Mouse (Mus musculus) 3T3-L1 (cell line): ENCODE measurements at regions not wholly inside any gene's neighbourhood (a gene's known extent, or its start where the extent isn't known, plus 50 kb on each side); places are given as distances from the start of the nearest gene placed in this dataset.

Experiments
- DNase-seq: peaks from one replicate; pipeline ENCODE4 v3.0.0-alpha.2; 2015; ENCODE audit warnings: low read depth, low spot score

DNA sequence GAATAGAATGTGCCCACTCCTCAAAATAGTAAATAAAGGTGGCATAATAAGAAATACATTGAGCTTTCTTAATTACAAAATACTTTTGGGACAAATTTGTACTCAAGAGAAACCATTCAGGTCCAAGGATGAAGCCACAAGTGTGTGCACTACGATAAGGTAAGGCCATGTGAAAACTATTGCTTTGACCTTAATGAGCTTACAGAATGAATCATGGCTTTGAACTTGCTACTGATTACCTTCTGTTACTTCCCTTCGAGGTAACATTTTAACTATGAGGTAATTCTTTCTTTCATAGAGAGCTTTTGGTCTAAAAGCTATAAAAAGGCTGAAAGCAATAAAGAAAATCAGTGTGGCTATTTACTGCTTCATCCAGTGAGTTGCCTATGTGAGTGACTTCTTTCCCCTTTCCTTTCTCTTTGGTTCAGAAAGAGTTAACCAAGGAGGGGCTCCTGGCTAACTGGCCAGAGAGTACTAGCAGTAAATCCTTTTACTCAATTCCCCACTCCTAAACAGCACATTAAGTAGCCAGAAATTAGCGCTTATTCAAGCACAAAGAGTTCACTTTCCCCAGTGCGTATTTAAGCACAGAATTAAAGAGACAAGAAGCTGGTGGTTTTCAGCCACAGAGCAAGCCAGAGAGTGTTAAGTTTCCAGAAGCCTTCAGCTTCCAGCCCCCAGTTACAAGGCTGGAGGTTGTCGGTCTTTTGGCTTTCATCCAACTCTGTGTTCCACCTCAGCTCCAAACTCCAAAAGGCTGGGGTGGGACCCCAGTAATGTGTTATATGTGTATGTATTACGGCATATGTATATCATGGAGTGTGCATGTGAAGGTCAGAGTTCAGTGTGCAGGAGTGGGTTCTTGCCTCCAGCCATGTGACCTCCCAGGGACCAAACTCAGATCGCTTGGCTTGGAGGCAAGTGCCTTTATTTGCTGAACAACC lies 194.3 kb upstream of the Gm10131 start:
- DNase-seq: no peak

DNA sequence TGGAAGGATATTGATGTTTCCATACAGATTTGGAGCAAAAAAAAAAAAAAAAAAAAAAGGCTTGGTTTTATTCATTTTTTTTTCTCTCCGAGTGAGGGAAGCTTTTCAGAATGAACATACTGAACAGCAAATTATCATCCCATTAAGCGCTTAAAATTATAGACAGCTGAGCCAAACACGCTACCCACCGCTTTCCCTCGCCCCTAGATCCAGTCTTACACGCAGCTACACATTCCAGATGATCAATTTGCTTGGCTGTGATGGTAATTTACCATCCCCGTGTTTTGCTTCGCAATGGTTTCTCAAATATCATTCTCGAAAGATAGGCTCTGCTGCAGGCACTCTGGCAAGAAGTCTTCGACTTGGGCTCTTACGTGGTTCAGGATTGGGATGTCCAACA lies 192.3 kb upstream of the Gm10131 start:
- DNase-seq: no peak

DNA sequence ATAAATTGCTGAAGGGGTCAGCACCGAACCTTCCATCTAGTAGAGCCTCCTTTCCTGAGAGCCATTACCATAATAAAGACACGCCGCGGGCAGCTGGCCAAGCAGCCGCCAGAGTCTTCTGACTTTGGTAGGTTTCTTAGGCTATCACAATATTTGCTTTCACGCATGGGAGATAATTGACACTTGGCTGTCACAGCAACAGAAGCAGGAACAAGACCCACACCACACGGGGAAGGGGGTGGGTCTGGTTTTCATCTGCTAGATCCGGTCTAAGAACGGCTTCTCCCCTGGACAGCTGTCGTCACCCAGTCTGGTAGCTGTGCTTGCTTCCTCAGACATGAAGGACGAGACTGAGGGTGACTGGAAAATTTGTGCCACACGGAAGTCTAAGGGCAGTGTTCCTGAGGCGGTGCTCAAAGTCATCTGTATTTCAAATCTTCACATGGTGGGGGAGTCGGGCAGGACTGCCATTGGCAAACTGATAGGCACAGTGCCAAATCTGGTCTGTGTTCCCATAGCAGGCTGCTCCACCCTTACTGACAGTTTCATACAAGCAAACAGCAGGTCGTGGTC lies 188.9 kb upstream of the Gm10131 start:
- no peak for DNase-seq

DNA sequence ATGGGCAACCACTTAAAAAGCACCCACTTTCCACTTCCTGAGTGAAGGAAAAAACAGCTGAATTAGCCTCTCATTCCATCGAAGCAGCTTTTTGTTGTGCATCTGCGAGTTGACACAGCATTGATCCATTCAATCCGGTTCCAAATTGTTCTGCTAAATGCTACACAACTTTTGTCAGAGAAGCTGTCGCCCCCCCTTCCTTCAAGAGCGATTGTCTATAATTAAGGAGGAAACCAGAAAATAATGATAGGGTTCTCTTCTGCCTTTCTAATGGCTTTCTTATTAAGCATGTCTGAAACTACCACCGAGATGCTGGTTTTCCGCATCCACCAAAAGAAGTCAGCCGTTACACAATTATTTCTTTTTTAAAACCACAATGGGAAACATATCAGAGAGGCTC lies 183.2 kb upstream of the Gm10131 start:
- no peak for DNase-seq

DNA sequence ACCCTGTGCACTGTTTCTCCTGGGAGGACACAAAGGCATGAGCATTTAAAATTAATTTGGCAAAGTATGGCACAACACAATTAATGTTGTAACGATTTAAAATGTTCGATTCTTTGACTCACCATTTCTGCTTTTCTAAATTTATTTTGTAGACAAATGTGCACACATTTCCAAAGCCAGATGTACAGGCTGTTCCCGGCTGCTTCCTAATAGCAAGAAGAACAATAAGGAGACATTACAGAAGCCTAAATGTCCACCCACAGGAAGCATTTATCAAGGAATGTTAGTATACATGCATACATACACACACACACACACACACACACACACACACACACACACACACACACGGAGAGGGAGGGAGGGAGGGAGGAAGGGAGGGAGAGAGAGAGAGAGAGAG lies 179.1 kb upstream of the Gm10131 start:
- no peak for DNase-seq

DNA sequence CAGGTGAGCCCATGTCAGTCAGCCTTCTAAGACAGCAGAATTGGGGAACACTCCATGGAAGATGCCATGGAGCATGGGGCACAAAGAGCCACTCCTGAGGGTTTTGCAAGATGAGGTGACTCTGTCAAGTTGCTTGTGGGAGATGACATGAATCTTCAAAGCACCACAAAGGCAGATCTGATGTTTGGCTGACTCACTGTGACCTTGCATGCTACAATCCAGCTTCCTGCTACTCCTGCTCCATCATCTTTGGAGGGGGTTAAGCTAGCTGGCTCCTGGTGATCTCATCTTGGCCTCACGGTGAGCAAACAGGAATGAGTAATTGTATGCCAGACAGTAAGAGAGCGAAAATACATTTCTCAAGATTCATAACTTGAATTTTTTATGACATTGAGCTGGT lies 176.3 kb upstream of the Gm10131 start:
- DNase-seq: peak; percentile 66

DNA sequence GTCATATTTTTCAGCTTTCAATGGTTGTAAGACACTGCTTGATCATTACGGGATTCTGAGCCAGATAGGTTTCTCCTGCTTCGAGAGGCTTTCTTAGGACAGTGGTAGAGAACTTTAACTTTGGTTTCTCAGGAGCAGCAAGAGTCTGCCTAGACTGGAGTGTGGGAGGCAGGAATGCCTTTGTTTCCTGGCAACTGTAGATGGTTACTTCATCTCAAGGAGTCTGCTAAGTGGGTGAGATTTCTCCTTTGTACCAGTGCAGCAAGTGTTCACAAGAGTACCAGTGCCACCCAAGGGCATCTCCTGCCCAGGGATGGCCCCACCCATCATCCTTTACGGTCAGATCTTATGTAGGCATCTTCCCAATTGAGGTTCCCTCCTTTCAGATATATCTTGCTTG lies 173.0 kb upstream of the Gm10131 start:
- DNase-seq: no peak

DNA sequence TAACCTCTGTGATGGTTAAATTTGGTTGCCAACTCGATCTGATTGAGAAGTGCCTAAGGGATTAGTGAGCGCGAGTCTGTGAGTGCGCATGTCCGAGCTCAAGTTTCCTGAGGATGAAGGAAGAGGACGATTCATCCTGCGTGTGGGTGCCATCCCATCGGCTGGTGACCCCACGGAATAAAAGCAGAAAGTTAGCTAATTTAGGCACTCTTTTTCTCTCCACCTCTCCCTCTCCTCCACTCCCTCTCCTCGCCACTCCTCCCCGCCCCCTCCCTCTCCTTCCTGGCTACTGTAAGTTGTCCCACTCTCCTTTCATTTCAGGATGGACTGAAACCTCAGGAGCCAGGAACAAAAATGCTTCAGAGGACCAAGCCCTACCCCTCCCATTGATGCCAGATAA lies 168.9 kb upstream of the Gm10131 start:
- no peak for DNase-seq

DNA sequence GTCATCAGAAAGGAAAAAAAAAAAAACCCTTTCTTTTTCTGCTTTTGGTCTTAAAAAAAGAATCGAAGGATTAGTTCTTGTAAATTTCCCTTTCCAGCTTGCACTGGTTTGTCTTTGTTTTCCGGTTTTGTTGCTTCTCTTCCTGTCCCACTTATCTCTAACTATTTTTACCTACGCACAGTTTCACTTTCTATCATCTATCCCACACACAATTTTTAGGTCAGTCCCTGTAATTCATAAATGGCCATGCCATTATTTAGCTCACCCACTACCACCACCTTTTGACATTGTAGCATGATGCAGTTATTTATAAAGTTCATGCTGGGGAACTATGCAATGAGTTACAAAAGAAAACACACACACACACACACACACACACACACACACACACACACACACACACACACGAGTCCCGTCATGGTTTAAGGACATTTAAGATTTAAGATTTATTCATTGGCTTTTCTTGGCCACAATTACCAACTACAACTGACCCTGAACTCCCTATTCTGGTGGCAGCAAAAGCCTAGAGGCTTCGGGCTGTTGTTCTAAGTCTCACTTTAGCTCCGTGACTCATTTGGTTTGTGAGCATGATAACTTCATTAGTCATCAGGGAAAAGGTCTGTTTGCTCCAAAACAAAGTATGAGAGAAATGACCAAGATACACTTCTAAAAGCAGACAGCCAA lies 164.6 kb upstream of the Gm10131 start:
- DNase-seq: peak; percentile 91

DNA sequence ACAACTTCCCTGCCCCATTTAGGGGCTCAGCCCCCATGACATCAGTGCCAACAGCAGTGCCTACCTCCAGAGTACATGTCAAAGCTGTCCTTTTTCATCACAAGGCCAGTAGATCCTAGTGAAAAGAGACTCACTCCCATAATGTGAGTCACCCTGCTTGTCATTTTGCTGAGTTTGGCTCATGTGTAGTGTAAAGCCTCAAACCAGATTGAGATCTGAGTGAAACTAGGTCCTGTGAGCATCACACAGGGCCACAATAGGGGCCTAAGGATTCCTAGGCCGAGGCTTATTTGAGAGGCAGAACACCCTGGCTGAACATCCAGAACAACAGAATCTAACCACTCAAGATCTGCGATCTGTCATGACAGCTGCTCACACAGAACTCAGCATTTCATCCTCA lies 163.3 kb upstream of the Gm10131 start:
- DNase-seq: peak; percentile 14

DNA sequence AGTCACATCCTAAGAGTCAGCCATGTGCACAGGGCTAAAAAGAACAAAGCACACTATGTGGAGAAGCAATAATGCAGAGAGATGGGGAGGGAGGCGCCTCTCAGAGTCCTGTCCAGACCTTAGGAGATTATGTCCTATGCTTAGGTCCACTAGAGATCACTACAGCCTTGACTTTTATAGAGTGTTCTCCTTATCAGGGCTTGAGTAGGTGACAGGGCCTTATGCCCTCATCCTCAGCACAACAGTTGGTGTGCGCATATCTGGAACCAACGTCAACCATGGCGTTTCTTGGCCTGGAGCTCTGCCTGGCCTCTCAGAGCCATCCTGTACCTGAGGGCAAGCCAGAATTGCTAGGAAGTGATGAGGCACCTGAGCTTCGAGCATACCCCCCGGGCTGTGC lies 162.6 kb upstream of the Gm10131 start:
- DNase-seq: no peak

DNA sequence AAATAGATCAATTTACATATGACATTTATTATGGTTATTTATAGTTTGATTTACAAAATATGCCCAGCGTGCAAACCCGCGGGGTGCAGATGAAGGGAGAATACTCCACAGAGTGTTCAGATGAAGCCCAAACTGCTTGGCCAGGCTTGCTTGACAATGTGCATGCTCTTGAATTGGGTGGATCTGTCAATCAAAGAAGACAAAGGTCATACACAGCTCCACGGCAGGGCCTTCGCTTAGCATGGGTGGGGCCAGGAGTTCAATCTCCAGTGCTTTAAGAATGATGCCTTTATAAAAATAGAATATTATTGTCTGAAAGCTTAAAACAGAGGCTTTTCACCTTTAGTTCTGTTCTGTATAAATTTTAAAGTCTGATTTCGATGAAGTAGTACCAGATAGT lies 158.3 kb upstream of the Gm10131 start:
- no peak for DNase-seq

DNA sequence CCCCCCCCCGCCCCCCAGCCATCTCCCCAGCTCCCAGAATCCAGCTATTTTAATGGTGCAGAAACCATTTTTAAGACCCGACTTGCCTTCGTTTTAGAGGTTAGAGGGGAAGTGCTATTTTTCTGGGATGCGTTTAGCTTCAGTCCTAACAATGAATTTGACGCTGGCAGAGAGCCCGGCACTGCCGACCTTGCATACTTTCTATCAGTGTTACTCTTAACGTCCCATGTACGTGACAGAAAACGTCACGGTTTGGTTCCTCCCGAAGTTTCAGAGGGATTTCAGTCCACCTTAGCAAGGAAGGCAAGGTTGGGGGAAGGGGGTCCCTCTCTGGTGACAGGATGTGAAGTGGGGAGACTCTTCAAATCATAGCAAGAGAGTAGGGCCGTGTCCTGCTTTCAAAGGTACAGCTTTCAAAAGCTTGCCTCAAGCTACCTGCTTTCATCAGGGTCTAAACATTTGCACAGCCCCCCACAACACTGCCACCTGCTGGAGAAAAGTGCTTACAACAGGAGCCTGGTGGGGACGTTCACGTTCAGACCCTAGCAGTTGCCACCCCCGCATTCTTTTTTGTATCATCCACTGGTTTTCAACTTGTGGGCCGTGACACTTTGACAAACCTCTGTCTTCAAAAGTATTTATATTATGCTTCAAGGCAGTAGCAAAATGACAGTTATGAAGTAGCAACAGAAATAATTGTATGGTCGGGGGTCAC lies 157.4 kb upstream of the Gm10131 start:
- DNase-seq: no peak

DNA sequence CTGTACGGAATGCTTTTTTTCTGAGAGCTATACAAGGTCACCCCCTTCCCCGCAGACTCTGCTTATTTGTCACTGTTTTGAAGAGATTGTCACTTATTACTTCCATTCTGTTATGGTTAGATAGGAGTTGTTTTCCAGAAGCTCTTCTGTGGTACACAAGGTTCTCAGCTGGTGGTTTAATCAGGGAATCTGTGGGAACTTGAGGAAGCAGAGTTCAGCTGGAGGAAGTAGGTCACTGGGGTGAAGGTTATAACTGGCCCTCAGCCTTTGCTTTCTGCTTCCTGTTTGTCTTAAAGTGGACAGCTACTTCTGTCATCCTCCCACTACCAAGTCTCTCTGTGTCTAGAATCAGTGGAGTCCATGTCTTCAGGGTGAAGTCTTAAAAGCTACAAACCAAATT lies 143.4 kb upstream of the Gm10131 start:
- no peak for DNase-seq

DNA sequence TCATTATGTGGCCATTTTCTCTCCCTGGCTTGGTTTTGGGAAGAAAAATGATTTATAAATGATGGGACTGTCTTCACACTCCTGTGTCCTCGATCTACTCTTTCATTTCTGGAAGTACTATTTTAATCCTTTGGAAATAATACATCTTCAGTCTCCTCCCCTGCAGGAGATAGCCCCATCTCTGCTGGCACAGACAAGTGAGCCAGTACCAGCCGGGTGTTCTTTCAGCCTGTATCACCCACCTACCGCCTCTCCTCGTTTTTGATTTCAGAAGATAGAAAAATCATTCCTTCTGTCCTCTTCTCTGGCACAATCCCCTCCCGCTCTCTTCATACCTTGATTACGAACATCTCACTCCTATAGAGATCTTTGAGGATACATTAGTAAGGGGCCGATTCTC lies 140.4 kb upstream of the Gm10131 start:
- DNase-seq: no peak

DNA sequence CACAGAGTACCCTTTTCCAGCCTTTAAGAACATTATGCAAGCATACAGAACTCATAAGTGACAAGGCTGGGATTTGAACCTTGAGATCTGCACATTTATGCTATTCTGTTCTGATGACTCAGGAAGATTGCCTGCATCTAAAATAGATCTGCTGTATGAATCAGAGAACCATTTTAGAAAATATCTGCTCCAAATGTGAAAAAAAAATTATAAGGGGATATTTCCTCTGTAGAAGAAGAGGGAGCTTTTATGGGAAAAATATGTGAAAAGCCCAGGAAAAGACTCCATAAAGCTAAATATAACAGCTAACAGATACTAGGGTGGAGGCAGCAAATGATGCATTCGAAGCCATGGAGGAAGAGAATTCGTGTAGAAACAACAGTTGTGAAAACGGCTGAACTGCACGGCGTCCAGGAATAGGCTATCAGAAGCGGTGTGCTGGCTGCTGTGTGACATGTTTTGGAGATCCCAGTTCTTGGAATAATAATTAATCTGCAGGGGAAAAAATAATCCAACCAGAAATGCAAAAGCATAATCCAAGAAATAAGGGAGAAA lies 127.9 kb upstream of the Gm10131 start:
- no peak for DNase-seq

DNA sequence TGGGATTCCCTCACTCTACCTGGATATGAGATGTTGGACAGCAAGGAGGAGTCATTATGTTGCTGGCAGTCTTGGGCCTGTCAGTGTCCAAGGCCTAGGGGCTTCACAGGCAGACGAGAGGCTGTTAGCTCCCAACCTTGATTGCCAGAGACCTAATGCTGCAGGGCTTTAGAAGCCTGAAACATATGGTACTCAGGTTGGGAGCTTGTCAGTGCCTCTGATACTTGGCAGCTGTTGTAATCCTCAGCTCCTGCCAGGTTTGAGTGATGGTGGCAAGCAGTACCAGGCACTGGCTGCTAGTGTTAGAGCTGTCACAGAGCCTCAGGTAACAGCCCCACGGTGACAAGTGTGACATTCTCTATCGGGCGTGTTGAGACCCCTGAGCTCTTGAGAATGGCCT lies 122.2 kb upstream of the Gm10131 start:
- DNase-seq: no peak

DNA sequence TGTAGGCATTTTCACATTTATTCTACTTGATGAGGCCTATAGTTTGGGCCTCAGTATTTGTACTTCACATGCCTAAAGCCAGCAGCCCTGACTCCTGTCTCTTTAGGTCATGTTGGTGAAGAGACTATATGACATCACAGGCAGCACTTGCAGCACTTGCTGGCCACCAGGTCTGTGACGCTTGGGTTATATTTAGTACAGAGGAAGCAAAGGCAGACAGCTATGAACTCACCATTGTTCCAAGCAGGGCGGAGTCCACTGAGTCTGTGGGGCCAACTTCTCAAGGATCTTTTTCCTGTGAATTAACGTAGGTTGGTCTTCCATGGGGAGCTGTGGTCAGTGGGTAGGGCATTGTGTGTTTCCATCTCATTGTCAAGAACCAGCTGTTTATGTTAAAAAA lies 117.9 kb upstream of the Gm10131 start:
- no peak for DNase-seq

DNA sequence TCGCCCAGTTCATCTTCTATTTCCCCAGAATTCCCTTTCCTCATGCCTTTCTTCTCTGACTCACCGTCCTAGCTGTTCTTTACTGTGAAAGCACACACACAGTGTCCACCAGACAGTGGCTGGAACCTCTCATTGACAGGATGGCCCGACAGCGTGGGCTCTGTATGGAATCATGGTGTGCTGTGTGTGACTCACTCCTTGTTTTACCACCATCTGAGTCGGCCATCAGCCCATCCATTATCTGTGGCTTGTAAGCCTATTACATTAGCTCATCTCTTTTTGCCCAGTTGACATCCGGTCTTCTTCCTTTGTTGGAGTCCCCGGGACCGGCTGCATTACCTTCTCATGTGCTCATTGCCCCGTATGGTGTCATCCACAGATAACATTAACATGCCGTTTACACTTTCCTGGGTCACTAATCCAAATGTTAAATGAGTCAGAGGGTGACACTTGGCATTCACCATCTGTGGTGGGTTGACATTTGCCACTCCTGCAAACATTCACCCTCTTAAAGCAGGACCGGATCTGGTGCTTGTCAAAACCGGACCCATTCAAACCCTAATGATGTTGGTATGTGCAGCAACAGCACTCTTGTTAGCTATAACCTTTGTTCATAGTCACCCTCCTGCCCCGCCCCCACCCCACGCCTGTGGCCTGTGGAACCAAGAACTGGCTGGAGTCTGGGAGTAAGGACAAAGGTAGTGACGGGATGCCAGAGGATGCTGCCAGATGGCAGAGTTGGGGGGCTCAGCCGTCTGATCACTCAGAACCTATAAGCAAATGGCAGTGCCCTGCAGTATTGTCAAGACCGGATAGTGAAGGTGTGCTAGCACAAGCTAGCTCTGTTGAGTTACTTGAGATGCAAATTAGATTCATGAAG lies 113.7 kb upstream of the Gm10131 start:
- DNase-seq: peak; percentile 80

DNA sequence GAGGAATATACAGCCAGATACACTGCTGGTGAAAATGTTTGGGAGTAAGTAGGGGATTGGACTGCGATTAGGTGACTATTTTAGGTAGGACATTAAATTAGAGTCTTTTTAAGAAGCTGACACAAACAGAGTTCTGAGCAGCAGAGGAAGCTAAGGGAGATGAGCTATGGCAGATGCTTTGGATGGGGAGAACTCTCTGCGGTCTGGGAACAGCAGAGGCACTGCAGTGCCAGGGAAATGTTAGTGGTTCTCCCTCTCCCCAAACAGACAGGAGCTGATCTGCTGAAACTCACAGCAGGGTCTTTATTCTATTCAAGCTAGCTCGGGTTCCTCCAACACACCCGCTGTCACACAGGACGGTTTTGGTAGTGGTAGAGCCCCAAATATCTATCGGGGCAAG lies 110.7 kb upstream of the Gm10131 start:
- no peak for DNase-seq
